Comparison of ENCODE assay signal across 8 mouse cellular contexts in genomic region chr1:180850316-180851270, GRCm38 (mm10). TPM values are rescaled to one million over a fixed set of nuclear protein-coding genes. Genes with fewer than 3 reads are reported as not detected.
DNase-seq lines count a peak whose midpoint lies in the region; ATAC-seq and TF ChIP-seq lines count a peak whose summit lies in the region.

Gene Sde2, plus strand, starts transcription at chr1:180851127.

- peak within 1 kb of the TSS; percentile 93 for H3K4me3 ChIP-seq in bone marrow macrophage, adult 2 months (ENCODE audit: insufficient read depth, low read length)
- peak within 1 kb of the TSS; percentile 73 for H3K4me3 ChIP-seq in embryonic fibroblast, embryonic 13.5 days (ENCODE audit: insufficient read depth, low read length)
- H3K4me3 ChIP-seq in kidney, embryonic 14.5 days (ENCODE audit: low read length) = peak within 1 kb of the TSS; percentile 86
- peak within 1 kb of the TSS; percentile 83 for H3K4me3 ChIP-seq in limb, embryonic 15.5 days

- no peak for TF ChIP-seq POLR2A in bone marrow macrophage, adult 2 months (IDR thresholded peaks at IDR 0.05; ENCODE audit: borderline replicate concordance, low read depth, low read length)
- peak; percentile 95 for TF ChIP-seq POLR2A in embryonic fibroblast, embryonic 13.5 days (IDR thresholded peaks at IDR 0.05; ENCODE audit: low read depth, low read length)

- no peak for TF ChIP-seq CTCF in bone marrow macrophage, adult 2 months (IDR thresholded peaks at IDR 0.05; ENCODE audit: low read depth, low read length)
- TF ChIP-seq CTCF in embryonic fibroblast, embryonic 13.5 days (IDR thresholded peaks at IDR 0.05; ENCODE audit: borderline replicate concordance, insufficient read depth, low read length) = no peak

- peak within 1 kb of the TSS; percentile 87 for H3K9ac ChIP-seq in kidney, embryonic 14.5 days (ENCODE audit: low read depth, low read length)
- H3K9ac ChIP-seq in limb, embryonic 15.5 days = peak within 1 kb of the TSS; percentile 86

- no peaks in the 10 kb centered on the region for H3K27me3 ChIP-seq in kidney, embryonic 14.5 days (ENCODE audit: control insufficient read depth, insufficient read depth, low read length)
- H3K27me3 ChIP-seq in limb, embryonic 15.5 days = no peaks in the 10 kb centered on the region

- peak; percentile 99 for ATAC-seq in kidney, embryonic 14.5 days (ENCODE audit: low FRiP score, low TSS enrichment)
- ATAC-seq in limb, embryonic 15.5 days (ENCODE audit: insufficient number of reproducible peaks, low FRiP score, low TSS enrichment, low read depth) = peak; percentile 99

- H3K27ac ChIP-seq in bone marrow macrophage, adult 2 months (ENCODE audit: insufficient read depth, low read depth, low read length) = peak within 1 kb of the TSS; percentile 100
- peak within 1 kb of the TSS; percentile 98 for H3K27ac ChIP-seq in embryonic fibroblast, embryonic 13.5 days (ENCODE audit: insufficient read depth, low read length)
- peak within 1 kb of the TSS; percentile 99 for H3K27ac ChIP-seq in kidney, embryonic 14.5 days (ENCODE audit: low read depth, low read length)
- H3K27ac ChIP-seq in limb, embryonic 15.5 days = peak within 1 kb of the TSS; percentile 100

- peaks cover 4% of the 10 kb centered on the region; the same call in 1 of the 2 replicates for H3K36me3 ChIP-seq in kidney, embryonic 14.5 days (ENCODE audit: control insufficient read depth, insufficient read depth, low read length)
- peaks cover 8% of the 10 kb centered on the region; the same call in 1 of the 2 replicates for H3K36me3 ChIP-seq in limb, embryonic 15.5 days

- under 1% methylated on average over 77 of the region's 77 CpGs for WGBS in kidney, embryonic 14.5 days
- WGBS in limb, embryonic 15.5 days = under 1% methylated on average over 76 of the region's 77 CpGs

- peak within 1 kb of the TSS; percentile 86 for H3K4me2 ChIP-seq in kidney, embryonic 14.5 days (replicated peaks; ENCODE audit: low read depth, low read length)
- peak within 1 kb of the TSS; percentile 61 for H3K4me2 ChIP-seq in limb, embryonic 15.5 days

- DNase-seq in A20 (ENCODE audit: low read depth, low spot score) = peak; percentile 100
- peak; percentile 100 for DNase-seq in heart, adult 9 months (ENCODE audit: low spot score in 2 of 2)
- DNase-seq in monocyte, adult 2 months (ENCODE audit: low read depth in 1 of 2, low spot score in 2 of 2) = peak; percentile 100
- DNase-seq in spleen, postnatal 36 days (ENCODE audit: low spot score in 2 of 2) = peak; percentile 100

- no peaks in the 10 kb centered on the region for H3K9me3 ChIP-seq in kidney, embryonic 14.5 days (ENCODE audit: control insufficient read depth, low read length)
- no peaks in the 10 kb centered on the region for H3K9me3 ChIP-seq in limb, embryonic 15.5 days

- H3K4me1 ChIP-seq in bone marrow macrophage, adult 2 months (ENCODE audit: control insufficient read depth, insufficient read depth, low read length) = peaks cover 29% of the 10 kb centered on the region
- peaks cover 12% of the 10 kb centered on the region for H3K4me1 ChIP-seq in embryonic fibroblast, embryonic 13.5 days (ENCODE audit: control insufficient read depth, insufficient read depth, low read length)
- H3K4me1 ChIP-seq in kidney, embryonic 14.5 days (ENCODE audit: control insufficient read depth, insufficient read depth, low read length) = peaks cover 30% of the 10 kb centered on the region
- peaks cover 27% of the 10 kb centered on the region for H3K4me1 ChIP-seq in limb, embryonic 15.5 days

RNA-seq across cellular contexts. Expression of gene Sde2, which starts in this region (rescaled TPM):
- polyA plus RNA-seq in bone marrow macrophage, adult 2 months (2012; ENCODE audit: insufficient read depth, insufficient read length, missing spikeins) = 17.0 and 20.2 TPM in 2 replicates
- polyA plus RNA-seq in embryonic fibroblast, embryonic 13.5 days (2011; ENCODE audit: insufficient read length, low read depth, missing spikeins) = 25.9 and 28.0 TPM in 2 replicates
- polyA plus RNA-seq in kidney, embryonic 14.5 days (2014; fragmentation: Nextera tagmentation; extraction: Ambion mirVana) = 32.9 and 39.6 TPM in 2 replicates
- polyA plus RNA-seq in limb, embryonic 15.5 days (2015; fragmentation: Nextera tagmentation; extraction: Ambion mirVana) = 37.0 and 39.0 TPM in 2 replicates

Comparison
In these comparisons a context has a peak if more than half of its experiments do, and no peak if none do; other contexts are left out.
1. Peak in every context shown above with its lines: DNase-seq, ATAC-seq, H3K4me3 ChIP-seq and H3K27ac ChIP-seq.